Mouse (Mus musculus) megakaryocyte, adult 5-6 weeks (primary cell): ENCODE data around the gene Sufu. TPM values are rescaled to one million over a fixed set of nuclear protein-coding genes. Genes with fewer than 3 reads are reported as not detected.

ENCODE experiments used
- ATAC-seq: 2 replicates; pipeline ENCODE4 v1.8.0; 2016; ENCODE audit warnings: mild to moderate bottlenecking, inconsistent platforms; ENCODE audit not compliant: poor library complexity, severe bottlenecking
- total RNA-seq, 2 experiments: library from RNA; stranded (forward) in 1 of 2; stranded (reverse) in 1 of 2; fragments of 153-499, 151-499 nt in 1 of 2; fragments of 221-1000, 200-1000 nt in 1 of 2; gene quantifications; 2 replicates each; pipeline versions ENCODE4 v1.2.3 to v1.2.4; 2015 to 2017

Sufu gene
- total RNA-seq, 2 experiments from 2014 or later: 3.0 to 6.9 TPM

GRCm38 (mm10) chr19:46392018-46392417 is 4.7 kb upstream of the Sufu start:
- no peak for ATAC-seq

- ATAC-seq: no peak
Measured at GRCm38 (mm10) chr19:46394712-46395108, 2.0 kb upstream of the Sufu start.

DNA sequence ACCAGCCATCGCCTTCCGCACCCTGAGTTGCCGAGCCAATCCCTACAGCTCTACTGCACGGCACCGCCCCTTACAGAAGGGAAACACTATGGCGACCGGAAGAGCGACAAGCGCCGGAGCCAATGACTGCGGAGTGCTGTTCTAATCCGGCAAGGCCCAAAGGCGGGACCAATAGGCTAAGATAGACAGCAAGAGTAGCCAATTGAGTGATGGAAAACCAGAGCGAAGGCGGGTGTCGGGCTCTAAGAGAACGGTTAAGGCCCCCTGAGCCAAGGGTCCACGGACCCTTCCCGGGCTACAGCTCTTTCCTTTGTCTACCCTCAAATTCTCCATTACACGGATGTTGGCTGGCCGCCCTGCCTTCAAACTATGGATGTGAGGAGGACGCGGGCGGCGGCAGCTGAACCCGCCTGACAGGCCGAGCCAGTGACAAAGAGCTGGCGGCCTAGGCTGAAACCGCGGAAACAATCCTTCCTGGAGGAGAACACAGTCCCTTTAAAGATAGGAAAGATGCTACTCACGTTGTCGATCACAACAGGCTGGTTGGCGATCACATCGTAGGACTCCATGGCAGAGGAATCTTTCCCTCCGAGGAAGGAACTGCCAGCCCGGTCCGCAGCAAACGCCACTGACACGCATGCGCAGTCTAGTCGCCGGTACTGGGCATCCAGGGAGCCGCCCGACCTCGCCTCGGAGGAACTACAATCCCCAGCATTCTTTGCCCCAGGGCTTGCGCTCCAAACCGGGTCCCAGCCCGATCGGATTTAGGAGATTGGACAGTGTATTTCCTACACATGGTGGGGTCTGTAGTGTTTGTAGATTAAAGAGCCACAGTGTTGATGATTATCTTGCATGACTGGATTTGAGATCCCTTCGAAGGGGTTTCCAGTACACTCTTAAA is 1.3 kb upstream of the Sufu start, which contains the start of gene Actr1a:
Gene Actr1a, minus strand, starts transcription at position 640 of the 901 bp plus-strand sequence.
- peak; percentile 83 for ATAC-seq

GRCm38 (mm10) chr19:46396109-46396508 is 587 bp upstream of the Sufu start:
- no peak for ATAC-seq

DNA sequence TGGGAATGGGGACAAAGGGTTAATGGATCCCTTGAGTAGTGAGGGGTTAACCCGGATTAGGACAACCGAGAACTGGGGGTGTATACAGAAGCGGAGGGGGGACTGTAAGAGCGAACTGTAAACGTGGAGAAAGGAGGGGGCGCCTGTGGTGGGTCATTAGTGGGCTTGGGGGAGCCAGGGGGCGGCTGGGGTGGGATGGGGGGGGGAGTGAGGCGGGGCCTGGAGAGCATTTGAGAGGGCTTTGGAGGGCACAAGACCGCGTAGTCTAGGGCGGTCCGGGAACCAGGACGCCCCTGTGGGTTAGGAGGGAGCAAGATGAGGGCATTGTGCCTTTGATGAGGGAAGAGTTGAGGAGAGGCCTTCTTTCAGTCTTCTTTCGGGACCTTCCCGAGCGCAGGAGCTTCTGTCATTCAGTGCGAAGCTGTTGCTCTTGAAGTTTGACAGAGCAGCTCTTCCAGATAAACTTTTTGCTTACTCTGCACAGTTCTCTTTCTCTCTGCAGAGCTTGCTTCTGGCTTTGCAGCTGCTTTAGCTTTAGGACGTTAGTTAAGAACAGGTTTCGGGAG is 823 bp downstream of the Sufu start:
- no peak for ATAC-seq

DNA sequence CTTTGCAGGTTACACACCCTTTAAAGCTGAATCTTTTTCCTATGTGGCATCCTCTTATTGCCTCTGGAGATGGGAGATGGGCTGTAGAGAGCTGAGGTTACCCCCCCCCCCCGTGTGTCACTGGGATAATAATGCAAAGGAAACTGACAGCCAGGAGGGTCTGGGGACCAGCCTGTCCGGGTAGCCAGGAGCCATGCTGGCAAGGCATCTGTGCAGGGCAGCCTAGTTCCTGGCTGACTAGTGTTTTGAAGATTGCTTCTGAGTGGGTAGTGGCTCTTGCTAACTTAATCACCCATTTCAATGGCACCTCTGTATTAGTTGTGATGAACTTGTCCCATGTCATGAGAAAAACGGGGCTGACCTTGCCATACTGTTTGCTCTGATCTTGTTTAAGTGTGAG is 1.7 kb downstream of the Sufu start:
- ATAC-seq: no peak

- no peak for ATAC-seq
Measured at GRCm38 (mm10) chr19:46399372-46399771, 2.7 kb downstream of the Sufu start.

DNA sequence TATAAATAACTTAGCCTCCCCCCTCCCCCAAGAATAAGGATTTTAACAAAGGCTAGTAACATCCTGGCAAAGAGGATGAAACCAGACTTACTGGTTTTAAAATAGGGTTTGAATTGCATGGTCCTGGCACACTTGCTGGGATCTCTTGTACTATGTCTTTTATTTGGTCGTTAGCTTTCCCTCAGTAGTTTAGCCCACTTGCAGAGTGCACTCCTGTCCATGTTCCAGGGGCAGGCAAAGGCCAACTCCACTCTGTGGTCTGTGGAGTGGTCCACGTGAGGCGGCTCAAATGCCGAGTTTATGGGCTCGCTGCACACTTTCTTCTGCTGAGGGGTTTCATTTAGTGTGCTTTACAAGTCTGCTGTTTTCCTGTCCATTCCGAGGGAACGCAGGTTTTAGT is 3.2 kb downstream of the Sufu start:
- no peak for ATAC-seq

GRCm38 (mm10) chr19:46400558-46400957 is 3.9 kb downstream of the Sufu start:
- no peak for ATAC-seq

DNA sequence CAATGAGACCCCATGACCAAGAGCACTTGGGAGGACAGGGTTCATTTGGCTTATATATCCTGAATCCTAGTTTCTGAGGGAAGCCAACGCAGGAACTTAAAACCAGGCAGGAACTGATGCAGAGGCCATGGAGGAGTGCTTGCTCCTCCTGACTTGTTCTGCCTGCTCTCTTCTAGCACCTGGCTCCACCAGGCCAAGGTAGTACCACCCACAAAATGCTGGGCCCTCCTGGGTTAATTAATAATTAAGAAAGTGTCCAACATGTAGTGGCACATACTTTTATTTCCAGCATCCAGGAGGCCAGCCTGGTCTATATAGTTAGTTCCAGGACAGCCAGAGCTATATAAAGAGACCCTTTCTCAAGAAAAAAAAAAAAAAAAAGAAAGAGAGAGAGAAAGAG is 7.3 kb downstream of the Sufu start:
- ATAC-seq: no peak

DNA sequence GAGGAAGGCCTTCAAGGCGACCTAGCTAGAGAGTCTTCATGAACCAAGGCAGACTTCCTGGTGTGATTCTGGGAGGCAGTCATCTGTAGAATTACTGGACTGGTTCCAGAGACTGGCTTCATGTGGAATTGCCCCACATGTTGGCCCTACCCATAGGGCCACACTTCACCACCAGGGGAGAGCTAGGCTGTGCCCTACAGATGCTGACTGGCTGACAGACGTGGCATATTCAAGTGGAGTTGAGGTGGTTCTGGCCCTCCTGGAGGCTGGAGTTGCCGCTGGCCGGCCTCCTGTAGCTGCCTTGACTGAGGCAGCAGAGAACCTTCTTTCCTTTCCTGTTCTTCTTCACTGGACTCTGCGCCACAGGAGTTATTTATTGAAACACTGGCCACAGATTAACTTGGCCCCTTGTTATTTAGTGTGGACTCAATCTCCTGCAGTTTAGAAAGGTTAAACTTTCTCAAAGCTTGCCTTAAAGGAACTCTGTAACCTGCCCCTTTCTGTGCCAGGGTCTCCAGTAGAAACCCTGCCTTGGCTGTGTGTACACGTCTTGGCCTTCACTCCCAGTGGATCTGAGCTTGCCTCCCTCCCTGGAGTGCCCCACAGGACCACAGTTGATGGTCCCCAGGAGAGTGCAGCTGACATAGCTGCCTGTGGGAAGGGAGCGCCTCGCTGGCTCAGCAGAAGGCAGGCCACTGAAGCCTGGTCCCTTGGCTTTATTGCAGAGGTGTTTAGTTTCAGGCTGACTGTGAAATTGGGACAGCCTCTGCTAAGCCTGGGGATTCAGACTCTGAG is 10.1 kb downstream of the Sufu start:
- no peak for ATAC-seq

DNA sequence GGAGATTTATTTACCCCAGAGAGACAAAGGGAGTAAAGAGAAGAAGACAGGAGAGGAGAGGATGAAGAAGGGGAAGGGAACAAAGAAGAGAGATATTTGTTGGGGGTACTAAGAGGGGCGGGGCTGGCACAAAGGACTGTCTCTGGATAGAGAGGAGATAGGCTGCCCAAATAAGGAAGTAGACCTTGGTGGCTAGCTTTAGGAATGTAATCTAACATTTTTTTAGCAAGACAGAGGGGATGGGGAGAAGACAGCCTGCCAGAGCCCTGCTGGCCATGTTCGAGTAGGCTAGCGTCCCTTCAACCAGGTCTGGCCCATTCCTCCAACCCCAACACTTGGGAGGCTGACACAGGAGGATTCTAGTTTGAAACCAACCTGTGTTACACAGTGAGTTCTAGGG is 12.8 kb downstream of the Sufu start:
- ATAC-seq: no peak

DNA sequence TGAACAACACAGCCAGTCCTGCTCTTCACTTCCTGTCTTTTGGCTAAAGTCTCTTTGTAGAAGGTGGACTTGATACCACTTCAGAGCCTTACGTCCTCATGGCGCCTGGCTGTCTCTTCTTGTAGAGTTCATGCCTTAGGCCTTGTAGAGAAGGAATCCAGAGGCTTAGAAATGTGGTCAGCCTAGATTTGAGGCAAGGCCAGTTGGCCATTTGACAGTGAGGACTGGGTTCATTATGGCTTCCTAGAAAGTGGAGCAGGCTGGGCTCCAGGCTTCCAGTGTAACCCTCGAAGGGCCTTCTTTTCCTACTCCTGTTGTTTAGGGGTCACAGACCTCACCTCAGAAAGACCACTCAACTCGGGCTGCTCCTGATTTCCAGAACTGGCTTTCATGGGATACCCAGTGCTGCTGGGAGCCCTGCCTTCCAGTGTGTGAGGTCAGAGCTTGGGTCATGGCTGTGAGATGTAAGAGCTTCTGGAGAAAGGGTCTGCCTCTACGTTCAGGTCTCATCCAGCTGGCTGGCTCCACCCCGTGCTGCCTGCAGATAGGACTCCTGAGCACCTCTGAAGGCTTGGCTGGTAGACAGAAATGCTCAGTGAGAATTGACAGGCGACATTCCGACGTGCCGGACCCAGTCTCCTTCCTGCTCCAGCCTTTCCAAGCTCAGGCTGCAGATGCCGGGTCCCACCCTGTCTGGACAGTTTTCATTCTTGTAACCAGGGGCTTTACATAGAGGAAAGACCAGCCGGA is 15.5 kb downstream of the Sufu start:
- ATAC-seq: no peak

GRCm38 (mm10) chr19:46413969-46414368 is 17.3 kb downstream of the Sufu start:
- no peak for ATAC-seq

- no peak for ATAC-seq
Measured at GRCm38 (mm10) chr19:46414486-46414885, 17.8 kb downstream of the Sufu start.

DNA sequence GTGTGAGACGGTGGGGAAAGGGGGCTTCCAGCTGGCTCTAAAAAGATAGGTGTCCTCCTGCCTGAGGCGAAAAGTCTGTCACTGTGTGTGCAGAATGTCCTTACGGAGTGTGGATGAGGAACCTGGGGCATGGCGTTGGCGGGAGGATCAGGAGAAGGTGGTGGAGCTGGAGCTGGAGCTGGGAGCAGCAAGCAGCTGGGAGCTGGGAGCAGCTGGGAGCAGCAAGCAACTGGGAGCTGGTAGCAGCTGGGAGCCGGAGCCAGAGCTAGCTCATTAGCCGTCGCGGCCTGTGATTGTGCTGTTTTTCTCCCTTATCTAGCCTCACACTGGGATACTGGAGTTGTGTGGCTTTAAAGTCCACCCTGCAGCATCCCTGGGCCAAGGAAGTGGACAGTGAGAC is 19.6 kb downstream of the Sufu start:
- no peak for ATAC-seq

GRCm38 (mm10) chr19:46418051-46418450 is 21.4 kb downstream of the Sufu start:
- ATAC-seq: no peak

DNA sequence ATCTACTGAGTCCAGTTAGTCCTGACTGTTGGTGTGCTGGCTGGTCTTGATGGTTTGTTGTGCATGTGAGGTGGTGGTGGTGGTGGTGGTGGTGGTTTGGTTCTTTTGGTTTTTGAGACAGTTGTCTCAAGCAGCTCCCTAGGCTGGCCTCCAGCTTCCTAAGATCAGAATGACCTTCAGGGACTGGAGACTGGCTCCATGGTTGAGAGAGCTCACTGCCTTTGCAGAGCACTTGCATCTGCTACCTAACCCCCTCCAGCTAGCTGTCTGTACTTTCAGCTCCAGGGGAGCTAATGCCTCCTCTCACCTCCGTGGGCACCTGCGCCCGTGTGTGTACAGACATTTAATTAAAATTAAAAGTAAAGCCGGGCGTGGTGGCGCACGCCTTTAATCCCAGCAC is 23.7 kb downstream of the Sufu start:
- ATAC-seq: no peak

DNA sequence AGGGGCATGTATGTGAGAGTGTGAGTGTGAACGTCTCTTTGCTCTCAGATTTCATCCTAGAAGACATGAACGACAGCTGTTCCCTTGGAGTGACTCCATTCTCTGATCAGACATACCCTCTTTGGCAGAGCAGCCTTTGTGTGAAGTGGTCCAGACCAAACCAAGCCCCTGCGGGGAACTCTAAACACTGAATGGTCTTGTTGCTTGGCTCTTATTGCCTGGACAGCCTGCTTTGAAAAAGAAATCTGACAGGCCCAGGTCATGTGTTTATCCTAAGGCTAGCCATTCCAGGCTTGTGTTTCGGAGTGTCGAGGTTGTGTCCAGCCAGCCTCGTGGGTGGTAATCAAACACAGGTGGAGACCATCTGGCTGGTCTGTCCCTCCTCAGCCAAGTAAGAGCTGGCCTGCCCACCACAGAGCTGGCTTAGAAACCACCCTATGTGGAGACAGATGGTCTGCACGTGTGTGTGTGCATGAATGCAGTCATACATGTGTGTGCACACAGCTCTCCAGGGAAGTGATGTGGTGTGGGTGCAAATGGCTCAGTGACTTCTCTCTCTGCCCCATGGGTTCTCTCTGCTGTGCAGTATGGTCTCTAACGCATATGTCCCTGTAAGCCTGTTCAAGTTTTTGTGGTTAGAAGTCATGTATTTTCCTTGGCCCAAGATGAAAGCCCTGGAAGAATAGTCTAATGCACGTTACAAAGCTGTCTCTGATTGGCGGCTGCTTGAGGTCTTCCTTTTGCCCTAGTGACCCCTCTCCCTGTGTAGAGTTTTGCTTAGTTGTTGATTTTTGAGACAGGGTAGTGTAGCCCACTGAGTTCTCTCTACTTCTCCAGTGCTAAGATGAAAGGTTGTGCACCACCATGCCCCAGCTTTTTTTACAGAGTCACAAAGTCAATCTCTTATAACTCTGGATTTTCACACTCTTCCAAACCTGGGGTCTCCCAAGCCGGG is 26.0 kb downstream of the Sufu start:
- ATAC-seq: no peak

- no peak for ATAC-seq
Measured at GRCm38 (mm10) chr19:46425266-46425665, 28.6 kb downstream of the Sufu start.
